Comparison of ENCODE assay signal across 9 mouse cellular contexts in the genomic region with DNA sequence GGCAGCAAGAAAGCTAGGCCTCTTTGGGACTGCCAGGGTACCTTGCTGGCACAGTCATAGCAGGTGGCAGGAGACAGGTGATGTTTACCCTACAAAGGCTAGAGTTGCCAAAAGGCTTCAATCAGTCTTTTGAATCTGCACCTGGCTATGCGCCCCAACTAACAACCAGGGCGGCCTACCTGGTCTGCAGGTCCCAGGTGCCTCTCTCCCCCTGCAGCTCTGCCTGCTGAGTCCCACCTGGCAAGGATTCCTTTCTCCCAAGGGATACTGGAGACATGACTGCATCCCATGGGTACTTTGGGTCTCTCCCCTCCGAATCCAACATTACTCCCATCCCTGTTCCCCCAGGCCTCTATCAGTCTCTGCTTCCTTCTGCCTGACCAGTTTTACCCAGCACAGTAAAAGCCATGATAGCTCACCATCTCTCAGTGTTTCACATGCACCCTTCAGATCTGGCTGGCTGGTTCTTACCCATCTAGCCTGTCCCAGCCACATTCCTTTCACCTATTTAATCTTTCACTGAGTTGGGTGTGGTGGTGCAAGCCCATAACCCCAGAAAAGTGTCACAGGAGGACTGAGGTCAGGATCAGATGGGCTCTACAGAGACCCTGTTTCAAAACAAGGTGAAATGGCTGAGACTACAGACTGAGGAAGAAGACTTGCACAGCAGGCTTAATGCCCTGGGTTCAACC. TPM values are rescaled to one million over a fixed set of nuclear protein-coding genes. Genes with fewer than 3 reads are reported as not detected.
DNase-seq lines count a peak whose midpoint lies in the region; ATAC-seq and TF ChIP-seq lines count a peak whose summit lies in the region.
"Had no signal": no experiment of that assay in that cellular context is flagged by ENCODE, and none has a peak within 500 bp of the region (broad histone marks: within the 10 kb centered on the region; RNA-seq: fewer than 3 reads in every experiment).

No protein-coding gene starts in this region.

- 21% methylated on average over 3 of the region's 3 CpGs for WGBS in cerebellum, adult 2 months
- 67% methylated on average over 3 of the region's 3 CpGs for WGBS in kidney, adult 2 months
- WGBS in kidney, embryonic 14.5 days, result 85% methylated on average over 3 of the region's 3 CpGs
- WGBS in embryonic facial prominence, embryonic 12.5 days, result 79% methylated on average over 3 of the region's 3 CpGs
- 72% methylated on average over 3 of the region's 3 CpGs for WGBS in liver, embryonic 12.5 days (ENCODE audit: insufficient replicate concordance)

- no peaks in the 10 kb centered on the region; the same call in 1 of the 2 replicates for H3K36me3 ChIP-seq in kidney, adult 2 months (ENCODE audit: control insufficient read depth, insufficient read depth, low read length)
- H3K36me3 ChIP-seq in kidney, embryonic 14.5 days (ENCODE audit: control insufficient read depth, insufficient read depth, low read length), result peaks cover 10% of the 10 kb centered on the region
- peaks cover 21% of the 10 kb centered on the region for H3K36me3 ChIP-seq in embryonic facial prominence, embryonic 12.5 days
- H3K36me3 ChIP-seq in liver, embryonic 12.5 days, result peaks cover 61% of the 10 kb centered on the region

- peak; percentile 41 to 62 for DNase-seq in cerebellum, adult 2 months
- no peak for DNase-seq in cerebellum, postnatal 14 days
- DNase-seq in kidney, adult 2 months, result peak; percentile 61
- no peak for DNase-seq in frontal cortex, postnatal 10 days (ENCODE audit: low spot score in 2 of 2)
- DNase-seq in layer of hippocampus, adult 9-10 months (ENCODE audit: low spot score), result no peak
- DNase-seq: adrenal gland, postnatal 25 days had no signal

- no peak for ATAC-seq in kidney, embryonic 14.5 days (ENCODE audit: low FRiP score, low TSS enrichment)
- ATAC-seq in embryonic facial prominence, embryonic 12.5 days (ENCODE audit: insufficient number of reproducible peaks, insufficient read depth, low FRiP score, low TSS enrichment), result no peak
- no peak for ATAC-seq in liver, embryonic 12.5 days

- H3K9me3 ChIP-seq in kidney, embryonic 14.5 days (ENCODE audit: control insufficient read depth, low read length), result peaks cover 3% of the 10 kb centered on the region; the same call in 1 of the 2 replicates
- no peaks in the 10 kb centered on the region for H3K9me3 ChIP-seq in embryonic facial prominence, embryonic 12.5 days
- H3K9me3 ChIP-seq in liver, embryonic 12.5 days (replicated peaks), result no peaks in the 10 kb centered on the region

- H3K4me1 ChIP-seq in cerebellum, adult 2 months (ENCODE audit: control insufficient read depth, insufficient read depth, low read length), result peaks cover 68% of the 10 kb centered on the region
- peaks cover 86% of the 10 kb centered on the region for H3K4me1 ChIP-seq in kidney, adult 2 months (ENCODE audit: control insufficient read depth, insufficient read depth, low read length)
- H3K4me1 ChIP-seq in kidney, embryonic 14.5 days (ENCODE audit: control insufficient read depth, insufficient read depth, low read length), result peaks cover 38% of the 10 kb centered on the region
- peaks cover 34% of the 10 kb centered on the region for H3K4me1 ChIP-seq in embryonic facial prominence, embryonic 12.5 days
- H3K4me1 ChIP-seq in liver, embryonic 12.5 days, result peaks cover 100% of the 10 kb centered on the region

- TF ChIP-seq POLR2A in cerebellum, adult 2 months (IDR thresholded peaks at IDR 0.05; ENCODE audit: borderline replicate concordance, insufficient read depth, low read length), result no peak
- no peak for TF ChIP-seq POLR2A in kidney, adult 2 months (IDR thresholded peaks at IDR 0.05; ENCODE audit: low read depth, low read length)

- H3K4me2 ChIP-seq in kidney, embryonic 14.5 days (replicated peaks; ENCODE audit: low read depth, low read length), result no peak overlapping the region
- H3K4me2 ChIP-seq in embryonic facial prominence, embryonic 12.5 days (replicated peaks), result no peak overlapping the region
- peak overlapping the region; percentile 65 for H3K4me2 ChIP-seq in liver, embryonic 12.5 days

- H3K4me3 ChIP-seq in cerebellum, adult 2 months (replicated peaks; ENCODE audit: insufficient read depth, low read depth, low read length), result no peak overlapping the region
- no peak overlapping the region for H3K4me3 ChIP-seq in kidney, adult 2 months (ENCODE audit: insufficient read depth, low read depth, low read length)
- no peak overlapping the region for H3K4me3 ChIP-seq in kidney, embryonic 14.5 days (ENCODE audit: low read length)
- H3K4me3 ChIP-seq in embryonic facial prominence, embryonic 12.5 days, result no peak overlapping the region
- peak overlapping the region; percentile 33; the same call in 1 of the 2 replicates for H3K4me3 ChIP-seq in liver, embryonic 12.5 days

- H3K9ac ChIP-seq in kidney, embryonic 14.5 days (ENCODE audit: low read depth, low read length), result no peak overlapping the region
- 0 out of 2 replicates have a peak overlapping the region, but pooled peaks have one; percentile 15 for H3K9ac ChIP-seq in embryonic facial prominence, embryonic 12.5 days
- H3K9ac ChIP-seq in liver, embryonic 12.5 days, result peak overlapping the region; percentile 73

- no peak for TF ChIP-seq CTCF in cerebellum, adult 2 months (IDR thresholded peaks at IDR 0.05; ENCODE audit: borderline replicate concordance, insufficient read depth, low read depth, low read length)
- TF ChIP-seq CTCF in kidney, adult 2 months (conservative IDR thresholded peaks at IDR 0.05; ENCODE audit: insufficient read depth, insufficient read length, low read depth, low read length), result no peak

- H3K27me3 ChIP-seq in cerebellum, adult 2 months (ENCODE audit: control insufficient read depth, insufficient read depth, low read length), result no peaks in the 10 kb centered on the region
- H3K27me3 ChIP-seq in kidney, adult 2 months (replicated peaks; ENCODE audit: control insufficient read depth, insufficient read depth, low read length), result no peaks in the 10 kb centered on the region
- no peaks in the 10 kb centered on the region for H3K27me3 ChIP-seq in kidney, embryonic 14.5 days (ENCODE audit: control insufficient read depth, insufficient read depth, low read length)
- H3K27me3 ChIP-seq in embryonic facial prominence, embryonic 12.5 days, result no peaks in the 10 kb centered on the region
- H3K27me3 ChIP-seq in liver, embryonic 12.5 days (replicated peaks), result no peaks in the 10 kb centered on the region

- peak overlapping the region; percentile 46 for H3K27ac ChIP-seq in cerebellum, adult 2 months (ENCODE audit: insufficient read depth, low read length)
- H3K27ac ChIP-seq in kidney, adult 2 months (ENCODE audit: insufficient read depth, low read depth, low read length), result peak overlapping the region; percentile 93
- H3K27ac ChIP-seq in kidney, embryonic 14.5 days (ENCODE audit: low read depth, low read length), result no peak overlapping the region
- peak overlapping the region; percentile 46; the same call in 1 of the 2 replicates for H3K27ac ChIP-seq in embryonic facial prominence, embryonic 12.5 days
- peak overlapping the region; percentile 100 for H3K27ac ChIP-seq in liver, embryonic 12.5 days

RNA-seq across cellular contexts. Expression of a gene that starts 14.7 kb away (rescaled TPM):
- 141 and 142 TPM in 2 replicates for polyA plus RNA-seq in cerebellum, adult 2 months (2012; rRNA removed)
- polyA plus RNA-seq in kidney, adult 2 months (2012; rRNA removed), result 126 and 129 TPM in 2 replicates
- 66.9 and 96.1 TPM in 2 replicates for polyA plus RNA-seq in kidney, embryonic 14.5 days (2014; fragmentation: Nextera tagmentation; extraction: Ambion mirVana)
- 104 and 105 TPM in 2 replicates for polyA plus RNA-seq in embryonic facial prominence, embryonic 12.5 days (2016; fragmentation: Nextera tagmentation; extraction: Ambion mirVana)
- 127 and 137 TPM in 2 replicates for polyA plus RNA-seq in liver, embryonic 12.5 days (2016; fragmentation: Nextera tagmentation; extraction: Ambion mirVana)

RNA-seq across cellular contexts. Expression of a gene that starts 31.0 kb away (rescaled TPM):
- polyA plus RNA-seq in cerebellum, adult 2 months (2012; rRNA removed), result 1.2 TPM in 2 replicates
- polyA plus RNA-seq in kidney, adult 2 months (2012; rRNA removed), result 0.22 and 0.39 TPM in 2 replicates
- polyA plus RNA-seq in kidney, embryonic 14.5 days (2014; fragmentation: Nextera tagmentation; extraction: Ambion mirVana), result 107 and 124 TPM in 2 replicates
- polyA plus RNA-seq in embryonic facial prominence, embryonic 12.5 days (2016; fragmentation: Nextera tagmentation; extraction: Ambion mirVana), result 92.4 and 106 TPM in 2 replicates
- 88.0 and 89.9 TPM in 2 replicates for polyA plus RNA-seq in liver, embryonic 12.5 days (2016; fragmentation: Nextera tagmentation; extraction: Ambion mirVana)

Comparison
In these comparisons a context has a peak if more than half of its experiments do, and no peak if none do; other contexts are left out.
1. DNase-seq: peak in cerebellum, adult 2 months (2 of 2) and kidney, adult 2 months (single experiment); none in cerebellum, postnatal 14 days (0 of 2), frontal cortex, postnatal 10 days (0 of 2) and layer of hippocampus, adult 9-10 months (single experiment).
2. RNA of a gene that starts 31.0 kb away (polyA plus RNA-seq): 107 to 124 TPM in kidney, embryonic 14.5 days, 92.4 to 106 TPM in embryonic facial prominence, embryonic 12.5 days and 88.0 to 89.9 TPM in liver, embryonic 12.5 days; 1.2 TPM in cerebellum, adult 2 months and 0.22 to 0.39 TPM in kidney, adult 2 months; every median in the first group is over 10 times any median in the second.